Mouse (Mus musculus) large intestine, adult 2 months (tissue): ENCODE data around the gene Syde2. TPM values are rescaled to one million over a fixed set of nuclear protein-coding genes. Genes with fewer than 3 reads are reported as not detected.
"Not testable (repeated sequence)": the region's sequence is repeated elsewhere in the genome, so short reads cannot be mapped to it uniquely, and the experiment has no call there.

Source experiments
- DNase-seq: peaks from one replicate; pipeline ENCODE4 v3.0.0-alpha.2; 2012; ENCODE audit warnings: low read depth, low spot score
- WGBS: fragments of 180-500 bp; shearing (Covaris S2); methylation state at CpG from one replicate; pipeline ENCODE4 v1.1.7; 2018; 5-methylcytosine and 5-hydroxymethylcytosine counted together
- polyA plus RNA-seq: library from polyadenylated mRNA; depleted of rRNA; stranded (reverse); fragments of >200 nt; gene quantifications from 2 replicates; pipeline ENCODE4 v1.2.3, GENCODE M21; 2012

Syde2 gene
- polyA plus RNA-seq, 1 experiment, result 2.5 TPM

DNA sequence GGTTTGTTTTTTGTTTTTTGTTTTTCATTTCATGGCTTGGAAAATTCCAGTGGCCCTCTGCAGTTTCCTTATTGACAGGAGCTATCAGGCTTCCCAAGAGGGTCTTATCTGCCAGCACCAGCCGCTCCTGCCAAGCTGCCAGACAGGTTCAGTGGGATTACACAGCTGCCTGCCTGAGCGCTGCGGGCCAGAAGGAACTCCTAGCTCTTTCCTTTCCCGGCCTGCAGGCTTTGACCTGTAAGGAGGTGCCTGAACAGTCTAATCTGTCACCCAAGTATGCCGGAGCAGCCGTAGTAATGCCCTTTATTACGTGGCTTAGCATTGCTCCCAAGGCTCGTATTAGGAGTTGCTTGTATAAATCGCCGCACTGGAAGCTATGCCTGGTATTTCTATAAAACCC is 23.2 kb upstream of the Syde2 start:
- no peak for DNase-seq
- 13% methylated on average over 10 of the region's 10 CpGs for WGBS

DNA sequence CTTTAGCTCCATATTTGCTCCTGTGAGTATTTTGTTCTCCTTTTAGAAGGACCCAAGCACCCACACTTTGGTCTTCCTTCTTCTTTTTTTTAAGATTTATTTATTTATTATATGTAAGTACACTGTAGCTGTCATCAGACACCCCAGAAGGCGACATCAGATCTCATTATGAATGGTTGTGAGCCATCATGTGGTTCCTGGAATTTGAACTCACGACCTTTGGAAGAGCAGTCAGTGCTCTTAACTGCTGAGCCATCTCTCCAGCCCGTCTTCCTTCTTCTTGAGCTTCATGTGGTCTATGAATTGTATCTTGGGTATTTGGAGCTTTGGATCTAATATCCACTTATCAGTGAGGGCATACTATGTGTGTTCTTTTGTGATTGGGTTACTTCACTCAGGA is 22.1 kb upstream of the Syde2 start:
- WGBS, result 68% methylated on average over 3 of the region's 3 CpGs
- not testable (repeated sequence) for DNase-seq

- WGBS, result 92% methylated on average over 5 of the region's 5 CpGs
- no peak for DNase-seq
These were observed 20.9 kb upstream of the Syde2 start for GRCm38 (mm10) chr3:145966806-145967205.

GRCm38 (mm10) chr3:145969031-145969501 is 18.6 kb upstream of the Syde2 start:
- WGBS, result 61% methylated on average over 14 of the region's 14 CpGs
- no peak for DNase-seq

- no peak for DNase-seq
- 66% methylated on average over 10 of the region's 10 CpGs for WGBS
These were observed 16.2 kb upstream of the Syde2 start for GRCm38 (mm10) chr3:145971501-145971900.

- WGBS, result 75% methylated on average over 7 of the region's 7 CpGs
These were observed 12.7 kb upstream of the Syde2 start for GRCm38 (mm10) chr3:145974986-145975385.

GRCm38 (mm10) chr3:145985333-145985925 is 2.2 kb upstream of the Syde2 start:
- WGBS, result 16% methylated on average over 7 of the region's 7 CpGs

More at GRCm38 (mm10) chr3:145974986-145975385, 12.7 kb upstream of the Syde2 start:
- DNase-seq, result no peak

GRCm38 (mm10) chr3:145986317-145987001 is 1.2 kb upstream of the Syde2 start:
- 51% methylated on average over 6 of the region's 6 CpGs for WGBS
- no peak for DNase-seq

More at GRCm38 (mm10) chr3:145985333-145985925, 2.2 kb upstream of the Syde2 start:
- no peak for DNase-seq

GRCm38 (mm10) chr3:145987970-145988683 is 457 bp downstream of the Syde2 start:
- under 1% methylated on average over 101 of the region's 101 CpGs for WGBS
- DNase-seq, result no peak

DNA sequence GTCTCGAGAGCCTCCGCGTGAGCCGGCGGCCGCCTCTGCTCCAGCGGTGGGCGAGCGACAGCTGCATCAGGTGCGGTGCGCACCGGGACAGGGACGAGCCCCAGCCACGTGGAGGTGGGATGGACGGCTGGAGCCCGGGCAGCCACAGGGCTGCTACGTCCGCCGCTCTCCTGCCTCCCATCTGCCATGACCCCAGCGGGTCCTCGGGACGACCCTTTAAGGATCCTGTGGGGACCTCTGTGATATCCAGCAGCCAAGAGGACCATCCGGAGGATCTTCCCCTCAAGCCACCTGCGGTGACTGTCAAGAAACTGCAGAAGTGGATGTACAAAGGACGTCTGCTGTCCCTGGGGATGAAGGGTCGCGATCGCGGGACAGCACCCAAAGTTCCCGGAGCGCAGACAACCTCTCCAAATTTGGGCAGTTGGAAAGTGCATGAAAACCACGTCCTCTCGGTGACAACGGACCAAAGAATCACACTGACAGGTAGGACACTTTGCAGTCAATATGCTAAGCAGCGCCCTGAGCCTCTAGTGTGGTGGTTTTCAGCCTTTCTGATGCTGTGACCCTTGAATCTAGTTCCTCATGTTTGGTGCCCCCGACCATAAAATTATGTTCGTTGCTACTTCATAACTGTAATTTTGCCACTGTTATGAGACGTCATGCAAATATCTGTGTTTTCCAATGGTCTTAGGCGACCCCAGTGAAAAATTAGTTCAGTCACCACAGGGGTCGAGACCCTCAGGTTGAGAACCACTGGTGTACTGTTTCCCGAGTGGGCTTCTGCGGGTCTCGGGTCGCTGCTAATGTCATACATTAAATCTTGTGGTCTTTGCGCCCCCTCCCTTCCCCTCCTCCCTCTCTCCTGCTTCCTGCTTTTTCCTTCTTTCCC is 1.3 kb downstream of the Syde2 start:
- WGBS, result under 1% methylated on average over 45 of the region's 45 CpGs
- DNase-seq, result no peak

DNA sequence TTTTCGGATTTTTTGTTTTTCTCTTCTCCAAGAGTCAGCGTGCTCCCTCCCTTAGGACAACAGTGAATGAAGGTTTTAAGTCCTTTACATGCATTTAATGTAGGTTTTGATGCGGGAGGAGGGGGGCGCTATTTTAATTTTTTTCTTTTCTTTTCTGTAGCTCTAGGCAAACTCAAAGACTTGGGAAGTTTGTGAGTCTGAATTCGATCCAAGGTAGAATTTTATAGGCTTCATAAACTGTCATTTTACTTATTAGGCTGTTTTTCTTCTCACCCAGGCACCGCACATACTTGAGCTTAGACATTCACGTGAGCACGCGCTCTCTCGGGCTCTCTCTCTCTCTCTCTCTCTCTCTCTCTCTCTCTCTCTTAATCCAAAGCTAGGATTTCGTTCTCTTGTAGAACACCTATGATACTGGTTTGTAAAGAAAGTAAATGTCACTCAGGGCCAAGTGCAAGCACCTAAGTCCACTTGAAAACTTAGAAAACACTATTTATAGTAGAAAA is 2.0 kb downstream of the Syde2 start:
- no peak for DNase-seq
- 11% methylated on average over 11 of the region's 11 CpGs for WGBS

- DNase-seq, result no peak
- 36% methylated on average over 13 of the region's 13 CpGs for WGBS
These were observed 3.5 kb downstream of the Syde2 start for GRCm38 (mm10) chr3:145991130-145991529.

DNA sequence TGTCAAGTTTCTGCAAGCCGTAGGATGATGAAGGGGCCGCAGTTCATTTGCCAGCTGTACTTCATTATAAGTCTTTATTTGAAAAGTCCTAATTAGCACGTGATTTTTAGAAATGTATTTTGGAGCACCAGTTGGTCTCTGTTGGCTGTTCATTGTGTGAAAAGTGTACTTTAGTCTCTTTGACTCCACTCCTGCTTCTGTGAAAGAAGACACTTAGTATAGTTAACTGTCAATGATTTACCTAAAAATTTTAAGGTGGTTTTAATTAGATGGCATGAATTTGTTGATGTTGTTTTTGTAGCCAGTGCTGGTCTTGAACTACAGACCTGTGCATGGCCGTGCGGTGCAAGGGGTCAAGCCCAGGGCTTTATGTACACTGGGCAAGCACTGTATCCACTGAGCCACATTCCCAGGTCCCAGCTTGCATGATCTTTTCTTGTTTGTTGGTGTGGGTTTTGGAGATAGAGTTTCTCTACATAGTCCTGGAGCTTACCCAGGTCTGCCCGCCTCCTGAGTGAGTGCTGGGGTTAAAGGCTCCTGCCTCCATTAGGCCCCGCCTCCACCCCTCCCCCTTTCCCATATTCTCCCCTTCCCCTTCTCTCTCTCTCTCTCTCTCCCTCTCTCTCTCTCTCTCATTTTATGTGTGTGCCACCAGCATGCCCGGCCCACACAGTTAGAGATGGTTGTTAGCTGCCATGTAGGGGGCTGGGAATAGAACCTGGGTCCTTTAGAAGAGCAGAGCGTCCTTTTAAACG is 4.5 kb downstream of the Syde2 start:
- 65% methylated on average over 10 of the region's 10 CpGs for WGBS

GRCm38 (mm10) chr3:145992796-145993195 is 5.1 kb downstream of the Syde2 start:
- no peak for DNase-seq
- WGBS, result 46% methylated on average over 10 of the region's 10 CpGs

More for the DNA sequence above, 4.5 kb downstream of the Syde2 start:
- DNase-seq, result no peak

DNA sequence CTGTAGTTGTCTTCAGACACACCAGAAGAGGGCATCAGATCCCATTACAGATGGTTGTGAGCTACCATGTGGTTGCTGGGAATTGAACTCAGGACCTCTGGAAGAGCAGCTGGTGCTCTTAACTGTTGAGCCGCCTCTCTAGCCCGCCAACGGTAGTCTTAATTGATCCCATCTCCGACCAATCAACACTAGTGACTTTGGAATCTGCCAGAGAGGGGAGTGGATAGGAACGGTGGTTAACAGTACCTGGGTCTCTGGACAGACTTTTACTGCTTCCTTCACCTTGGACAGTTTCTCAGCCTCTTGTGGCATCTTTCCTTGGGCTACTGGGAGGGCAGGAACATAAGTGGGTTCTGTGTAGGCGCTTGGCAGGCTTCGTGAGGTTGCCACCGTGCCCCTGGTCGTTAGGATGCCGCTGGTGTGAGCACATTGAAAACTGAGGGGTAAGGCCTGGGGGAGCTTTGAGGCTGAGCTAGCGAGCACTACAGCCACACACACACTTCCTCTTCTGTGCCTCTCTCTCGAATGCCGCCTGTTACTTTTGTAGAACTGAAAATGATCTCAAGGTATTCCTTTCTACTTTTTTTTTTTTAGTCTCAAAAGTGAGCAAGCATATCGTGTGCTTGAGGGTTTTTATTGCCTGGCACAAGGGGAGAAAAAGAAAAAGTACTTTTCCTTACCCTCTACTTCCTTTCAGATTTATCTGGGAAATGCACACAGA is 6.0 kb downstream of the Syde2 start:
- 52% methylated on average over 14 of the region's 14 CpGs for WGBS
- no peak for DNase-seq

DNA sequence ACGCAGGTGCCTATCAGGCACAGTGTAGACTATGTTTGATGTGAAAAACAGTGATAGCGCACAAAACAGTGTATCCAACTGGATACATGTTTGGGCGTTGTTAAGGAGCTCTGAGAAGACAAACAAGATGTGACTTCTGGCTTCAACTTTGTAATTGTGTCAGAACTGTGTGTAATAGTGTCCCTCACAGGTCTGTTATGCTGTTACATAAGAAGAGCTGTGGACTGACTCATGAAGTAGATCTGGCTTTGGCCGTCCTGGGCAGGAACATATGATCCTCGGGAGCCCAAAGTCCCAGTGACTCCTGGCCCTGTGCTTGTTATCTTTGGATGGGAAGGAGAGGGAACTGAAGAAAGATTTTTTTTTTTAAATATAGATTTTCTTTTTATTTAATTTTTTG is 7.8 kb downstream of the Syde2 start:
- 51% methylated on average over 5 of the region's 5 CpGs for WGBS
- DNase-seq, result no peak

DNA sequence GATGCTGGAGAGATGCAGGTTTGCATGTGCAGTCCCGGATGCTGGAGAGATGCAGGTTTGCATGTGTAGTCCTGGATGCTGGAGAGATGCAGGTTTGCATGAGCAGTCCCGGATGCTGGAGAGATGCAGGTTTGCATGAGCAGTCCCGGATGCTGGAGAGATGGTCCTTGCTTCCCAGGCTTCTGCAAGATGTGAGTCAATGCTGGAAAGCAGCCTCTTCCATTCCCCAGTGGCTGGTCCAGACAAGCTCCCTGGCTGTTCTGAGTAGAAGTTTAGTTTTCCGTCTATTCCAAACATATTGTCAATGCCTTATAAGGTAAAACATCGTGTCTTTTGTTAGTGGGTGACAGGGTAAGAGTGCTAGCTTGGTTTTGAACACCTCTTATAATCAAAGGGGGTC is 8.9 kb downstream of the Syde2 start:
- not testable (repeated sequence) for DNase-seq

More for the DNA sequence above, 8.9 kb downstream of the Syde2 start:
- WGBS, result 74% methylated on average over 5 of the region's 5 CpGs
